Mouse (Mus musculus) mouse trophoblast stem cell (cell line): Measurements from ENCODE around the gene Olfr159.

Experiments
- in situ Hi-C, 2 experiments: fragments of 300-500 bp; cut with MseI, MboI; formaldehyde crosslinking; loops; 2 replicates in 1 of 2; 3 replicates in 1 of 2; pipeline ENCODE4 v1.15.1; 2025

The Olfr159 gene

DNA sequence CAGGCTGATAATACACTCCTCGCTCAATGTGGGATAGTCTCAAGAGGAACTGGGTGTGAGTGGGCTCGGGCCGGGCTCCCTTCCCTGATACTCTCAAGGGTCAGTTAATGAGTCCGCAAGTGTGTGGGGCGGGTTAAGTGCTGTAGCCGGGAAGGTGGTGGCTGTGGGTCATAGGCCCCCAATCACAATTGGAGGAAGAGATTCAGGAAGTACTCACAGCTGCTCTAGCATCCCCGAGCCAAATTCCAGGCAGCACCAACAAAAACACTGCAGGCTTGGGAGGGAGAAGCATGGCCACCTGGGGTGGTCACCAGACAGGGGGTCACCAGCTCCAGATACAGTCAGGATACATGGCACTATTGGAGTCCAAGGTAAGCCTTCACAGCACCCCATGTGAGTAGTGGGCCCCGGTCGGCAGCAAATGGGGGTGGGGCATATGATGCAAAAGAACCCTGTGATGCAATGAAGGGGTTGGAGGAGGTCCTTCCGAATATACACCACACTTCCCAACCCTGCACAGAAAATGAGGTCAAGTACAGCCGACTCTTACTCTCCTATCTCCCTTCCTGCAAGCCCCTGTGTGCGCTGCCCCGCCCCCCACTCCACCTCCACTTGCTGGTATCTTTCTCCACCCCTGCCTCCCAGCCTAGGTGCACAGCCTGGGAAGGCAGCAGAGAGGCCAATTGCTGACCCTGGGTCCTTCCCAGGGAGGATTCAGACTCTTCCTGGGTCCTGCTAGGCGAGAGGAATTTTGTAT is 40.8 kb downstream of the Olfr159 start, which contains the start of gene Spaar:
TSS of gene Spaar (plus strand) at position 241 of the 757 bp plus-strand sequence.
- in situ Hi-C loops: no loop called here

DNA sequence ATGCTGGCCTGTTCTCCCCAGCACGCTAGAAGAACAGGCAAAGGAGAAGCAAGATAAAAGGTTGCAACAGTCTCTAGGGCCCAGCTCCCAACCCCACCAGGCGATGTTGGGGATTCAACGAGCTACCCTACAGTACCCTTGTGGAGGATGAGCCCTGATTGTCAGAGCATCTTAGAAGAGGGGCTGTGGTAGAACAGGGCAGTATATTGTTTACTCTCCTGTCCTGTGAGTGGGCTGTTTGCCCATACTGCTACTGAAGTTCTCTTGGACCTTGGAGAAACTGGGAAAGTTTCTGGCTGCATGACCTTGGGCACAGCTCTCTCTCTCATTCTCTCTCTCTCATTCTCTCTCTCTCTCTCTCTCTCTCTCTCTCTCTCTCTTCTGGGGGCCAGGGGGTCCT is 41.7 kb downstream of the Olfr159 start:
- in situ Hi-C loops: no loop called here

- in situ Hi-C loops: no loop called here
Measured at GRCm38 (mm10) chr4:43728576-43728954, 42.2 kb downstream of the Olfr159 start.

GRCm38 (mm10) chr4:43727718-43728575 is 42.9 kb downstream of the Olfr159 start:
- in situ Hi-C loops: no loop called here

DNA sequence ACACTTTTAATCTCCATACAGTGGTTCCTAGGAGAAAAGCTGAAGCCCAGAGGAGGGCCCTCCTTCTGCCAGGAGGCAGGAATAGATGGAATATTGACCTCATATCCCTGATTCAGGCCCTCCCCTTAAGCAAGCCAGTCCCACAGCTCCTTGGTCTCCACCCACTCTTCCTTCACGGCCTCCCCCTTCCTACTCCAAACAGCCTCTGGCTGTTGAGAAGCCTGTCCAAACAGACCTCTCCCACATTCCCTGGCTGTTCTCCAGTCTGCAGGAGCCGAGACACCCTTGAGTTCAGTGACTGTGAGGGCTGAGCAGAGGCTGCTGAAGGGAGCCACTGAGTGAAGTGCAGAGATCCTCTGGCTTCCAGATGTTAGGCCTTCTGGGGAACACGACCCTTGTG is 43.8 kb downstream of the Olfr159 start, which contains the start of gene Hrct1:
TSS of gene Hrct1 (plus strand) at position 194 of the 400 bp plus-strand sequence.
- in situ Hi-C loops: no loop called here

- in situ Hi-C loops: no loop called here
Measured at GRCm38 (mm10) chr4:43726228-43726993, 44.4 kb downstream of the Olfr159 start.

- in situ Hi-C loops: no loop called here
Measured at GRCm38 (mm10) chr4:43724764-43725163, 46.0 kb downstream of the Olfr159 start.

- in situ Hi-C loops: no loop called here
Measured at GRCm38 (mm10) chr4:43722191-43722590, 48.6 kb downstream of the Olfr159 start.

DNA sequence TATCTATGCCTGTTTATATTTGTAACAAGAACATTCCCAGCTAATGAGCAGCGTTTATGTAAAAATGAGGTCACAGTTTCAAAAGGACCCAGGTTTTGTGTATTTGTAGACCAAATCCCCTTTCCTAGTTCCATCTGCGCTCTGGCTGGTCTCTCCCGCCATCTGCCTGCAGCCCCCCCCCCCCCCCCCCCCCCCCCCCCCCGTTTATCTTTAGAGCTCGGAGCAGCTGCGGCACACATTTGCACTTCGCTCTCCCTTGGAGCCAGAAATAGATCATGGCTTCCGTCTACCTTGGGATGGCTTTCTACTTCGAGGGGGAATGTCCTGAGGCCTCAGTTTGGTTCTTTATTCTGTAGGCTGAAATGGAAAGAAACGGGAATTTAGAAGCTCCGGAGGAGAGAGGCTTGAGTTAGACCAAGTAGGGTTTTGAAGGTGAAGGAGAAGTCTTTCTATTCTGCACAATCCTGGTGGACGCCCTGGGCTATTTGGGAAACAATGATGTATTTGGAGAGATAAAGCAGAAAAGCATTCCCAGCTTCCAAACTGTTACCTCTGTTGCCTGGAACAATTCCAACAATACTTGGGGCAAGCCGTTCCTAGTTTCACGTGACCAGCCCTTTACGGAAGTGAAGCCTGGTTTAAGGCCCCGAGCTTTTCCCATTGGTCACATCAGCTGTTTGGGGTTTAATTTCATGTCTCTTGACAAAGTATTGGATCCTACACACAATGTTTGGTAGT is 50.1 kb downstream of the Olfr159 start:
- in situ Hi-C loops: no loop called here
